23 mouse cellular contexts compared by ENCODE assay signal in genomic region chr6:99489423-99489822, GRCm38 (mm10). TPM values are rescaled to one million over a fixed set of nuclear protein-coding genes. Genes with fewer than 3 reads are reported as not detected.
DNase-seq lines count a peak whose midpoint lies in the region; ATAC-seq and TF ChIP-seq lines count a peak whose summit lies in the region.
"Had no signal": no experiment of that assay in that cellular context is flagged by ENCODE, and none has a peak within 500 bp of the region (broad histone marks: within the 10 kb centered on the region; RNA-seq: fewer than 3 reads in every experiment).

No protein-coding gene starts in this region.

- ATAC-seq in stomach, postnatal 0 days (ENCODE audit: low FRiP score, low TSS enrichment): peak; percentile 77
- ATAC-seq: forebrain, embryonic 16.5 days; inflammation-experienced regulatory T-cells, adult 6 months; midbrain, embryonic 15.5 days had no signal

- no peaks in the 10 kb centered on the region for H3K9me3 ChIP-seq in limb, embryonic 10.5 days (replicated peaks)
- no peaks in the 10 kb centered on the region for H3K9me3 ChIP-seq in stomach, postnatal 0 days (ENCODE audit: control insufficient read depth, low read length)
- H3K9me3 ChIP-seq: forebrain, embryonic 10.5 days; midbrain, embryonic 15.5 days; neural tube, embryonic 13.5 days had no signal

- H3K4me1 ChIP-seq in limb, embryonic 10.5 days: peaks cover 38% of the 10 kb centered on the region
- peaks cover 3% of the 10 kb centered on the region; the same call in 1 of the 2 replicates for H3K4me1 ChIP-seq in stomach, postnatal 0 days (replicated peaks; ENCODE audit: control insufficient read depth, insufficient read depth)

- no peak for TF ChIP-seq EP300 in stomach, postnatal 0 days (optimal IDR thresholded peaks at IDR 0.05)

- WGBS in limb, embryonic 10.5 days: 67% methylated on average over 10 of the region's 10 CpGs
- WGBS in stomach, postnatal 0 days: 58% methylated on average over 10 of the region's 10 CpGs

- peak overlapping the region; percentile 7; the same call in 1 of the 2 replicates for H3K27ac ChIP-seq in limb, embryonic 10.5 days
- peak overlapping the region; percentile 5; the same call in 1 of the 2 replicates for H3K27ac ChIP-seq in stomach, postnatal 0 days (replicated peaks)
- H3K27ac ChIP-seq: forebrain, embryonic 10.5 days; hindbrain, embryonic 14.5 days; liver, embryonic 14.5 days; midbrain, embryonic 15.5 days; neural tube, embryonic 13.5 days had no signal

- H3K9ac ChIP-seq in stomach, postnatal 0 days (ENCODE audit: low read length): no peak overlapping the region
- H3K9ac ChIP-seq: hindbrain, embryonic 14.5 days; liver, embryonic 14.5 days; midbrain, embryonic 15.5 days; neural tube, embryonic 13.5 days had no signal

- peak; percentile 56 to 76 for DNase-seq in lung, adult 18-20 months
- no peak for DNase-seq in lung, postnatal 14 days
- no peak for DNase-seq in limb, embryonic 10.5 days (ENCODE audit: low spot score)
- DNase-seq in lung, postnatal 25 days (ENCODE audit: low spot score): peak; percentile 43
- peak; percentile 72 for DNase-seq in stomach, postnatal 0 days (ENCODE audit: low spot score)
- no peak for DNase-seq in adrenal gland, postnatal 10 days
- DNase-seq in cerebellum, postnatal 4 days (ENCODE audit: low spot score in 2 of 2): no peak
- DNase-seq: adrenal gland, postnatal 25 days; cerebellum, adult 11 months; cerebellum, postnatal 10 days; heart, postnatal 4 days; kidney, adult 2 months; kidney, postnatal 36 days; retina, postnatal 1 day; thymus, adult 2 months had no signal

- no peaks in the 10 kb centered on the region for H3K27me3 ChIP-seq in limb, embryonic 10.5 days (ENCODE audit: low read depth, poor library complexity, severe bottlenecking)
- H3K27me3 ChIP-seq in stomach, postnatal 0 days (ENCODE audit: control insufficient read depth, insufficient read depth, low read length): no peaks in the 10 kb centered on the region
- H3K27me3 ChIP-seq: midbrain, embryonic 15.5 days had no signal

- H3K36me3 ChIP-seq in limb, embryonic 10.5 days: no peaks in the 10 kb centered on the region
- no peaks in the 10 kb centered on the region for H3K36me3 ChIP-seq in stomach, postnatal 0 days (ENCODE audit: control insufficient read depth, insufficient read depth, low read length)
- H3K36me3 ChIP-seq: midbrain, embryonic 15.5 days; neural tube, embryonic 13.5 days had no signal

- TF ChIP-seq CTCF in stomach, postnatal 0 days (IDR thresholded peaks at IDR 0.05; ENCODE audit: low read depth): peak; percentile 3; the same call in 1 of the 2 replicates

- H3K4me3 ChIP-seq in limb, embryonic 10.5 days: no peak overlapping the region
- H3K4me3 ChIP-seq in stomach, postnatal 0 days (ENCODE audit: low read depth, low read length): no peak overlapping the region
- H3K4me3 ChIP-seq: forebrain, embryonic 10.5 days; midbrain, embryonic 15.5 days; myocyte; neural tube, embryonic 13.5 days had no signal

- 0 out of 2 replicates have a peak overlapping the region, but pooled peaks have one; percentile 15 for H3K4me2 ChIP-seq in stomach, postnatal 0 days (replicated peaks; ENCODE audit: low read depth)
- H3K4me2 ChIP-seq: hindbrain, embryonic 14.5 days; midbrain, embryonic 15.5 days; neural tube, embryonic 13.5 days had no signal

RNA-seq across cellular contexts. Expression of gene Foxp1, which starts 33.1 kb away (rescaled TPM):
- polyA plus RNA-seq in limb, embryonic 10.5 days (2016; fragmentation: Nextera tagmentation; extraction: Ambion mirVana): 30.6 and 47.3 TPM in 2 replicates
- 68.9 and 74.5 TPM in 2 replicates for polyA plus RNA-seq in stomach, postnatal 0 days (2015; fragmentation: Nextera tagmentation; extraction: Ambion mirVana)
- total RNA-seq in adrenal gland, postnatal 10 days (2021): 10 to 100 TPM; 44.7 to 51.6 TPM

Comparison
In these comparisons a context has a peak if more than half of its experiments do, and no peak if none do; other contexts are left out.
1. DNase-seq: peak in lung, adult 18-20 months (2 of 2), lung, postnatal 25 days (single experiment) and stomach, postnatal 0 days (single experiment); none in lung, postnatal 14 days (single experiment), limb, embryonic 10.5 days (single experiment), adrenal gland, postnatal 10 days (single experiment) and cerebellum, postnatal 4 days (0 of 2).